26 mouse cellular contexts compared by ENCODE assay signal in genomic region chr7:122675207-122675606, GRCm38 (mm10). TPM values are rescaled to one million over a fixed set of nuclear protein-coding genes. Genes with fewer than 3 reads are reported as not detected.
DNase-seq lines count a peak whose midpoint lies in the region; ATAC-seq lines count a peak whose summit lies in the region.
"Had no signal": no experiment of that assay in that cellular context is flagged by ENCODE, and none has a peak within 500 bp of the region (broad histone marks: within the 10 kb centered on the region; RNA-seq: fewer than 3 reads in every experiment).

No protein-coding gene starts in this region.

- H3K4me3 ChIP-seq in intestine, embryonic 16.5 days (ENCODE audit: low read length) = no peak overlapping the region
- H3K4me3 ChIP-seq: embryonic facial prominence, embryonic 15.5 days; heart, embryonic 12.5 days; limb, embryonic 10.5 days; neural tube, embryonic 13.5 days had no signal

- no peak overlapping the region for H3K4me2 ChIP-seq in intestine, embryonic 16.5 days (ENCODE audit: low read depth, low read length)
- H3K4me2 ChIP-seq: embryonic facial prominence, embryonic 15.5 days; heart, embryonic 12.5 days; neural tube, embryonic 13.5 days had no signal

- peak; percentile 35 to 63 for DNase-seq in layer of hippocampus, adult 18-20 months (ENCODE audit: low spot score in 2 of 2)
- no peak for DNase-seq in layer of hippocampus, postnatal 25 days (ENCODE audit: extremely low spot score in 1 of 2, low spot score in 1 of 2)
- peak; percentile 31 to 54 for DNase-seq in right cerebral cortex, adult 2 months (ENCODE audit: low spot score in 2 of 2)
- no peak for DNase-seq in right cerebral cortex, postnatal 10 days (ENCODE audit: low spot score in 2 of 2)
- DNase-seq in layer of hippocampus, adult 9-11 months = peak; percentile 23
- DNase-seq in retina, embryonic 14.5 days (ENCODE audit: low spot score) = no peak
- DNase-seq: adrenal gland, adult 8-10 months; cerebellum, adult 11 months; cerebellum, postnatal 14 days; embryo, embryonic 11 days; heart, adult 11 months; heart, postnatal 14 days; kidney, adult 18-20 months; kidney, postnatal 10 days; lung, adult 18-20 months; lung, postnatal 14 days had no signal

- peaks cover 4% of the 10 kb centered on the region; the same call in 1 of the 2 replicates for H3K27me3 ChIP-seq in intestine, embryonic 16.5 days (replicated peaks; ENCODE audit: control insufficient read depth, insufficient read depth, low read length)

- H3K9me3 ChIP-seq in intestine, embryonic 16.5 days (ENCODE audit: control insufficient read depth, low read length) = no peaks in the 10 kb centered on the region
- H3K9me3 ChIP-seq: embryonic facial prominence, embryonic 15.5 days; heart, embryonic 12.5 days; limb, embryonic 10.5 days; neural tube, embryonic 13.5 days had no signal

- no peaks in the 10 kb centered on the region for H3K4me1 ChIP-seq in intestine, embryonic 16.5 days (ENCODE audit: control insufficient read depth, insufficient read depth, low read length)
- H3K4me1 ChIP-seq: limb, embryonic 10.5 days had no signal

- H3K27ac ChIP-seq in intestine, embryonic 16.5 days (ENCODE audit: low read length) = no peak overlapping the region
- H3K27ac ChIP-seq: embryonic facial prominence, embryonic 15.5 days; limb, embryonic 10.5 days; neural tube, embryonic 13.5 days had no signal

- WGBS in intestine, embryonic 16.5 days = 79% methylated on average over 7 of the region's 7 CpGs

- no peaks in the 10 kb centered on the region for H3K36me3 ChIP-seq in intestine, embryonic 16.5 days (ENCODE audit: control insufficient read depth, insufficient read depth, low read length)
- H3K36me3 ChIP-seq: embryonic facial prominence, embryonic 15.5 days; heart, embryonic 12.5 days; limb, embryonic 10.5 days; neural tube, embryonic 13.5 days had no signal

- ATAC-seq in intestine, embryonic 16.5 days = no peak
- ATAC-seq: Patski had no signal

- H3K9ac ChIP-seq in intestine, embryonic 16.5 days (ENCODE audit: low read depth, low read length) = no peak overlapping the region
- H3K9ac ChIP-seq: embryonic facial prominence, embryonic 15.5 days; heart, embryonic 12.5 days; neural tube, embryonic 13.5 days had no signal

RNA-seq across cellular contexts. Expression of gene Cacng3, which starts 4.9 kb away (rescaled TPM):
- 10 to 100 TPM; 62.5 to 67.0 TPM for total RNA-seq in layer of hippocampus, adult 18-20 months (2021)
- 10 to 100 TPM; 54.1 to 67.3 TPM for total RNA-seq in layer of hippocampus, postnatal 25 days (2021)
- 0.06 and 0.12 TPM in 2 replicates for polyA plus RNA-seq in intestine, embryonic 16.5 days (2015; fragmentation: Nextera tagmentation; extraction: Ambion mirVana)
- total RNA-seq: gastrocnemius, adult 8-10 months; liver, adult 2 months; megakaryocyte, adult 5-6 weeks had no signal
- polyA plus RNA-seq: heart, embryonic 12.5 days; limb, embryonic 10.5 days; liver, adult 2 months; Patski; small intestine, adult 2 months had no signal

Comparison
In these comparisons a context has a peak if more than half of its experiments do, and no peak if none do; other contexts are left out.
1. DNase-seq: peak in layer of hippocampus, adult 18-20 months (2 of 2), right cerebral cortex, adult 2 months (2 of 2) and layer of hippocampus, adult 9-11 months (single experiment); none in layer of hippocampus, postnatal 25 days (0 of 2), right cerebral cortex, postnatal 10 days (0 of 2) and retina, embryonic 14.5 days (single experiment).